Mouse (Mus musculus) olfactory bulb, adult 2 months (tissue): ENCODE results near the gene Dgcr8.

Experiments
- CTCF ChIP-seq: fragments of 200-500 bp; IDR thresholded peaks from 2 replicates; pipeline ENCODE4 v1.5.1; 2012; ENCODE audit warnings: low read depth, mild to moderate bottlenecking, low read length, moderate library complexity; ENCODE audit not compliant: insufficient read depth
- POLR2A ChIP-seq: fragments of 200-500 bp; IDR thresholded peaks from 2 replicates; pipeline ENCODE4 v1.6.1; 2012; ENCODE audit warnings: mild to moderate bottlenecking, low read depth, low read length, moderate library complexity; ENCODE audit not compliant: insufficient read depth

DNA sequence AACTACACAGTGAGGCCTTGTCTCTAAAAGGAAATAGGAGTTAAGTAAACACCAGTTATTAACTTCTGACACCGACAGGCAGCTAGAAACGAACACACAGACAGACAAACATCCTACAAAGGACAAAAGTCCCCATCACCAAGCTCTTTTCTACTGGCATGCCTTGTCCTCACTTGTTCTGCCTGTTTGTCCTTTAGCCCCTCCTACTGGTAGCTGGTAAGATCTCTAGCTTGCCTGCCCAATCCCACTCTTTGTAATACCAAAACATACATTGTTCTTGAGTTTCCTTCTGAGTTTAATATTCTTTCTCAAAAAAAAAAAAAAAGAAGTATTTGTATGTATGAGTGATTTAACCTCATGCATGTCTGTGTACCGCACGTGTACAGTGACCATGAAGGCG, 20.9 kb downstream of the Dgcr8 start:
- TF ChIP-seq CTCF (no peak), POLR2A (no peak)
